Mouse (Mus musculus) erythroblast, adult 5-6 weeks (primary cell): ENCODE results near the gene Orm1. TPM values are rescaled to one million over a fixed set of nuclear protein-coding genes. Genes with fewer than 3 reads are reported as not detected.
"Not testable (repeated sequence)": the region's sequence is repeated elsewhere in the genome, so short reads cannot be mapped to it uniquely, and the experiment has no call there.

Experiments used
- ATAC-seq: replicated peaks from 2 replicates; pipeline ENCODE4 v1.8.0; 2016; ENCODE audit warnings: moderate number of reproducible peaks, mild to moderate bottlenecking, moderate TSS enrichment, inconsistent platforms; ENCODE audit not compliant: poor library complexity, low FRiP score, severe bottlenecking
- total RNA-seq, 2 experiments: library from RNA; stranded (forward) in 1 of 2; stranded (reverse) in 1 of 2; fragments of 150-400 nt in 1 of 2; fragments of 200-764, 138-1000 nt in 1 of 2; gene quantifications; 2 replicates each; pipeline versions ENCODE4 v1.2.3 to v1.2.4; 2015 to 2017; ENCODE audit warnings: low replicate concordance in 2 of 2

The Orm1 gene
- total RNA-seq (2015; ENCODE audit: low replicate concordance) (26.3 TPM in 1 of 2 replicates, not detected in the other), total RNA-seq (2017; ENCODE audit: low replicate concordance) (14.8 and 18.0 TPM in 2 replicates)

- no peak for ATAC-seq
Observed at GRCm38 (mm10) chr4:63344295-63344694, at the start of gene Orm1. Orm1 (plus strand) TSS chr4:63344560.

- ATAC-seq = no peak
Observed at GRCm38 (mm10) chr4:63295641-63296040, 48.7 kb upstream of the Orm1 start.

GRCm38 (mm10) chr4:63296263-63296662, 48.1 kb upstream of the Orm1 start:
- ATAC-seq = no peak

- ATAC-seq = no peak
Observed at GRCm38 (mm10) chr4:63296876-63297275, 47.5 kb upstream of the Orm1 start.

- no peak for ATAC-seq
Observed at GRCm38 (mm10) chr4:63298191-63298590, 46.2 kb upstream of the Orm1 start.

GRCm38 (mm10) chr4:63302641-63303040, 41.7 kb upstream of the Orm1 start:
- no peak for ATAC-seq

GRCm38 (mm10) chr4:63307175-63308062, 36.9 kb upstream of the Orm1 start:
- ATAC-seq = peak; percentile 63; the same call in 1 of the 2 replicates

- ATAC-seq = no peak
Observed at GRCm38 (mm10) chr4:63308316-63308715, 36.0 kb upstream of the Orm1 start.

GRCm38 (mm10) chr4:63310247-63310855, 34.0 kb upstream of the Orm1 start:
- ATAC-seq = no peak

- no peak for ATAC-seq
Observed at GRCm38 (mm10) chr4:63311426-63311825, 32.9 kb upstream of the Orm1 start.

- no peak for ATAC-seq
Observed at GRCm38 (mm10) chr4:63314063-63314462, 30.3 kb upstream of the Orm1 start.

- no peak for ATAC-seq
Observed at GRCm38 (mm10) chr4:63316076-63316746, 28.1 kb upstream of the Orm1 start.

- ATAC-seq = not testable (repeated sequence)
Observed at GRCm38 (mm10) chr4:63319566-63319965, 24.8 kb upstream of the Orm1 start.

- no peak for ATAC-seq
Observed at GRCm38 (mm10) chr4:63323275-63323815, 21.0 kb upstream of the Orm1 start.

- ATAC-seq = no peak
Observed at GRCm38 (mm10) chr4:63333403-63333802, 11.0 kb upstream of the Orm1 start.

- ATAC-seq = no peak
Observed at GRCm38 (mm10) chr4:63338414-63339076, 5.8 kb upstream of the Orm1 start.

GRCm38 (mm10) chr4:63342491-63342890, 1.9 kb upstream of the Orm1 start:
- ATAC-seq = no peak

- no peak for ATAC-seq
Observed at GRCm38 (mm10) chr4:63343608-63344007, 752 bp upstream of the Orm1 start.

- no peak for ATAC-seq
Observed at GRCm38 (mm10) chr4:63345261-63345660, 901 bp downstream of the Orm1 start.

GRCm38 (mm10) chr4:63346659-63347058, 2.3 kb downstream of the Orm1 start:
- ATAC-seq = no peak
